Mouse (Mus musculus) stomach, embryonic 14.5 days (tissue): ENCODE results near the gene Oas2. TPM values are rescaled to one million over a fixed set of nuclear protein-coding genes. Genes with fewer than 3 reads are reported as not detected.
"Not testable (repeated sequence)": the region's sequence is repeated elsewhere in the genome, so short reads cannot be mapped to it uniquely, and the experiment has no call there.

Experiments used
- ATAC-seq: fragments of 200-750 bp; cut with Nextera tagmentation; 2 replicates; pipeline ENCODE4 v1.8.0; 2017; ENCODE audit warnings: low read depth, moderate TSS enrichment; ENCODE audit not compliant: insufficient number of reproducible peaks, insufficient read depth, low FRiP score
- H3K27ac ChIP-seq: fragments of 300-500 bp; sonication (generic); 2 replicates; pipeline ENCODE4 v1.5.1; 2014; ENCODE audit warnings: mild to moderate bottlenecking, low read length, moderate library complexity, mixed read lengths
- H3K27me3 ChIP-seq: fragments of 300-500 bp; sonication (generic); 2 replicates; pipeline ENCODE4 v1.6.1; 2014; ENCODE audit warnings: low read length, control low read depth, mixed read lengths; ENCODE audit not compliant: control insufficient read depth, insufficient read depth
- H3K36me3 ChIP-seq: fragments of 300-500 bp; sonication (generic); 2 replicates; pipeline ENCODE4 v1.6.1; 2014; ENCODE audit warnings: mild to moderate bottlenecking, control low read depth, low read length, moderate library complexity, mixed read lengths; ENCODE audit not compliant: control insufficient read depth, insufficient read depth
- H3K4me1 ChIP-seq: fragments of 300-500 bp; sonication (generic); 2 replicates; pipeline ENCODE4 v1.6.1; 2014; ENCODE audit warnings: low read length, control low read depth, mixed read lengths; ENCODE audit not compliant: control insufficient read depth, insufficient read depth
- H3K4me2 ChIP-seq: fragments of 300-500 bp; sonication (generic); replicated peaks from 2 replicates; pipeline ENCODE4 v1.6.1; 2014; ENCODE audit warnings: low read depth, low read length, control low read depth
- H3K4me3 ChIP-seq: fragments of 300-500 bp; sonication (generic); 2 replicates; pipeline ENCODE4 v1.5.1; 2014; ENCODE audit warnings: low read depth, low read length, control low read depth
- H3K9ac ChIP-seq: fragments of 300-500 bp; sonication (generic); replicated peaks from 2 replicates; pipeline ENCODE4 v1.6.1; 2014; ENCODE audit warnings: low read depth, mild to moderate bottlenecking, control low read depth, low read length, moderate library complexity, mixed read lengths
- H3K9me3 ChIP-seq: fragments of 300-500 bp; sonication (generic); 2 replicates; pipeline ENCODE4 v1.6.1; 2016; ENCODE audit warnings: low read depth, low read length, control low read depth; ENCODE audit not compliant: control insufficient read depth
- WGBS: fragments of 180-500 bp; shearing (Covaris S2); extraction: QIAGEN DNeasy Blood & Tissue Kit; methylation state at CpG from one replicate; pipeline ENCODE4 v1.1.7; 2014; 5-methylcytosine and 5-hydroxymethylcytosine counted together
- polyA plus RNA-seq: library from polyadenylated mRNA; unstranded; fragments of >200 nt; fragmentation: Nextera tagmentation; extraction: Ambion mirVana; gene quantifications from 2 replicates; pipeline ENCODE4 v1.2.1, GENCODE M21; 2014

Gene Oas2
- 0.58 and 0.70 TPM in 2 replicates for polyA plus RNA-seq

DNA sequence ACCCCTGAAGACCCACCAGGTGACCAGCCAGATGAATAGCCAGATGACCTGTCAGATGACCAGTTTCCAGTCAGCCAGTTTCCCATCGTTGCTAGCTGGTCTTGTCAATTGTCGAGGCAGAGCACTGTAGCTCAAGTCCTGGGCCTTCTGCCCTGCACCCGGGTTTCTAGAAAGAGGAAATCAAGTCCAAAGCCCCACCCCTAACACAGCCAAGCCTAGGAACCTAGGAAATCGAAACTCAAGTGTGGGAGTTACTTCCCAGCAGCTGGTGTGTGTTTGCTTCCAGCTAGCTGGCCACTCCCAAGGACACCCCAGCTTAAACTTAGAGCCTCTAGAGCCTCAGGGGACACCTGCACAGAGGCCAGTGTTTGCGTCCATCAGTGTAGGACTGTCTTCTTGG, at the start of gene Oas2:
Gene Oas2 (minus strand): TSS at position 166 of the 400 bp plus-strand sequence.
- Histone ChIP-seq H3K4me2 (no peak within 1 kb of the TSS), H3K4me3 (no peak within 1 kb of the TSS), H3K27ac (no peak within 1 kb of the TSS), H3K4me1 (no peaks in the 10 kb centered on the region), H3K27me3 (no peaks in the 10 kb centered on the region), H3K9ac (no peak within 1 kb of the TSS), H3K9me3 (no peaks in the 10 kb centered on the region), H3K36me3 (no peaks in the 10 kb centered on the region)
- ATAC-seq, result no peak
- WGBS, result 51% methylated on average over 5 of the region's 5 CpGs

DNA sequence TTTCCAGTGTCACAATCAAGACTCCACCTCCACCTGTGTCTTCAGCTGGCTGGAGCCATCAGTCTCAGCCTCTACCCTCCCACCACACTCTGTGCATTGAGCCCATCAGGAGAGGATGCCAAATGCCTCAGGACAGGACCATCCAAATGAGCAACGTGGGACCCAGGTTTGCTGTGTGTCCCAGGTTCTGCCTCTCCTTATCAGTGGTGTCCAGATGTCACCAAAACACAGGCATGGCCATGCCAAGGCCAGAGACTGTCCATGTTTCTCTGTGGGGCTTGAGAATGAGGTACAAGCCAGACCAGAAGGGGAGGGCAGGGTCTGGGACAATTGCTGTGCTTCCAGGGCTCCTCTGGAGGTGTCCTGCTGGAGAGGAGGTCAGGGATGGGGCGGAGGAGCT, 49.3 kb upstream of the Oas2 start:
- not testable (repeated sequence) for H3K9me3 ChIP-seq, H3K27ac ChIP-seq, H3K36me3 ChIP-seq, H3K9ac ChIP-seq, H3K4me3 ChIP-seq, H3K4me1 ChIP-seq, H3K4me2 ChIP-seq, ATAC-seq, H3K27me3 ChIP-seq
- WGBS, result 61% methylated on average over 2 of the region's 2 CpGs

DNA sequence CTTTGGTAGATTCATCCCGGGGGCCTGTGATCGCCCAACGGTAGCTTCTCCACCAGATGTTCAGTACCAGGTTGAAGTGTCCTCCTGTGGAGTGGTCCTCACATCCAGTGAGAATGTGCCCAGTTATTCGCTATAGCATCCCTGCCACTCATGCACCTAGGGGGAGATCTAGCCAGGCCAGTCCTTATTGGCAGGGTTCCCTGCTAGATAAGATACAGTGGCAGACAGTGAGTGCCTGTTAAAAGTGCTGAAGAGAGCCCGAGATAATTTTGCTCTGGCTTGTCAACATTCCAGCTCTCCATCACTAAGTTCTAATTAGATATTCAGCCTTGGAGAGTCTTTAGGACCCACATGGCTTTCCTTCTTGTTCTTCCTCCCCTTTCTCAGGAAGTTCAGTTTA, 48.5 kb upstream of the Oas2 start:
- not testable (repeated sequence) for H3K27ac ChIP-seq, H3K9me3 ChIP-seq, H3K4me3 ChIP-seq, ATAC-seq, H3K9ac ChIP-seq, H3K4me1 ChIP-seq, H3K4me2 ChIP-seq, H3K27me3 ChIP-seq, H3K36me3 ChIP-seq
- 73% methylated on average over 5 of the region's 5 CpGs for WGBS

DNA sequence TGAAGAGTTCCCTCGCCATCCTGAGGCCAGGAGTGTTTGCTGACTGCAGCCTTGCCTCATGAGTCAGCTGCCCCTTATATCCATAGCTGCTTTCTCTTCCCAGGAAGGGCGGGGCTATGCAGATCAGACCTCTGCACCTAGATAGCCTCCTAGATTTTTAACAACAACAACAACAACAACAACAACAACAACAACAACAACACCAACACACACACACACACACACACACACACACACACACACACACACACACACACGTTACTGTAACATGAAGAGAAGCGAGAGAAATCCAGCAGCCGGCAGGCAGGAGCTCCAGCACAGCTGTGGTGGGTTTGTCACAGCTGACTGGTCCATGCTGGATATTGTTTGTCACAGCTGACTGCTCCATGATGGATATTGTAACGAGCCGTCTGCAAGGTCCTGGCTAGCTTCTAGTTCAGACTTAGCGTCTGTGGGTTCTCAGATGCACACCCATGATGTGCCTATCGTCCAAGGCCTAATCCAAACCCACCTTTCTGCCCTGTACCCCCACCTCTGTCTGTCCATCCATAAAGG, 45.9 kb upstream of the Oas2 start, which contains the start of gene Oas1e:
Gene Oas1e (minus strand): TSS at position 51 of the 555 bp plus-strand sequence.
- ATAC-seq, H3K27me3 ChIP-seq, H3K36me3 ChIP-seq, H3K9ac ChIP-seq, H3K4me2 ChIP-seq, H3K4me1 ChIP-seq, H3K27ac ChIP-seq, H3K9me3 ChIP-seq, H3K4me3 ChIP-seq: not testable (repeated sequence)
- 63% methylated on average over 9 of the region's 9 CpGs for WGBS

DNA sequence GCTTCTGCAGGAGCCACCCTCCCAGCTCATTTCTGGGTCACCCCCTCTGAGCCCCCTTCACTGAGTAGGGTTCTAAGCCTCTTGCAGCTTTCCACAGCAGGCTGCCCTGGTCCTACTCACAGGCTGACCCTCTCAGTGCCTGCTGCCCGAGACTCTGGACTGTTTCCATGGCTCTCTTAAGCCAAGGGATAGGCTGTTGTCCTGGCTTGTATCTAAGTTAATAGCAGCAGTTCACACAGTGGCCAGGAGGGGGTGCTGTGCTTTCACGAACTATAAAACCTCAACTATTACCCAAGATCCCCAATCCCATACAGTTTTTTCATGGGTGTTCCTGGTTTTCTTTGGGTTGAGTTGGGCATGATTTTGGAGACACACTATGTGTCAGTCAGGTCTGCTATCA, 43.4 kb upstream of the Oas2 start:
- Histone ChIP-seq H3K4me3 (no peak overlapping the region), H3K36me3 (no peaks in the 10 kb centered on the region), H3K27ac (no peak overlapping the region), H3K9ac (no peak overlapping the region), H3K27me3 (no peaks in the 10 kb centered on the region), H3K9me3 (no peaks in the 10 kb centered on the region), H3K4me2 (no peak overlapping the region), H3K4me1 (no peaks in the 10 kb centered on the region)
- 16% methylated on average over 2 of the region's 2 CpGs for WGBS
- ATAC-seq, result no peak

DNA sequence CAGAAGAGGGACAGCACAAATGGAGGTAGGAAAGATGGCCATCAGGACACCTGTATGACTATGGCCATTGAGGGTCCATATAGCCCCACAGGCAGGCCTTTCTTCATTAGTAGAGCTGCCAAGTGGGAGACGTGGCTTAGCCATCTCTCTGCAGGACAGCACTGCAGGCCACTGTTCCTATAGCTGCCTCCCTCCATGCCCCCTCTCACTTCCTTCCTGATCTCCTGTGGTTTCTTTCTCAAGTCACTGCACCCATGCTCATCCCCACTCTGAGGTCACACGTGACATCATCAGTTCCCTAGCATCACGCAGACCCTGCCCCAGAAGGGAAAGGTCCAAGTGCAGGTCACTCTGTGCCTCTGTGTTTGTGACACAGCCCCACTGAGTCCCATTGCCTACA, 37.4 kb upstream of the Oas2 start:
- no peak for ATAC-seq
- Histone ChIP-seq H3K9ac (no peak overlapping the region), H3K27ac (no peak overlapping the region), H3K36me3 (no peaks in the 10 kb centered on the region), H3K27me3 (no peaks in the 10 kb centered on the region), H3K9me3 (no peaks in the 10 kb centered on the region), H3K4me3 (no peak overlapping the region), H3K4me1 (no peaks in the 10 kb centered on the region), H3K4me2 (no peak overlapping the region)
- WGBS, result 59% methylated on average over 3 of the region's 3 CpGs

DNA sequence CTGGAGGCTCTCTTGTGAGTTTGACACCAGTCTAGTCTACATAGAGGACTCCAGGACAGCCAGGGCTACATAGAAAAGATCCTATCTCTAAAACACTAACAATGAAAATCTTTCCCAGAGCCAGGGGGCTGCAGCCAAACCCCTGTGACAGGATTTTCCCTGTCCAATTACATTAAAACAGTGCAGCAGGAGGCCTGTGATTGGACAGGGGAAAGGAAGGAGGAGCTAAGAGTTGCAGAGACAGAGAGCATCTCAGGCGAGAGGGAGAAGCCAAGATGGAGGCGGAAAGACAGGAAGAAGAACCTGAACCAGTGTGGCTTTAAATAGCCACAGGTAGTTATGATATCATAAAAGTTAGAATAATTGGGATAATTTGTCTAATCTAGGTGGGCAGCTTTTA, 32.8 kb upstream of the Oas2 start:
- no peak overlapping the region for H3K27ac ChIP-seq
- 72% methylated on average over 2 of the region's 2 CpGs for WGBS

DNA sequence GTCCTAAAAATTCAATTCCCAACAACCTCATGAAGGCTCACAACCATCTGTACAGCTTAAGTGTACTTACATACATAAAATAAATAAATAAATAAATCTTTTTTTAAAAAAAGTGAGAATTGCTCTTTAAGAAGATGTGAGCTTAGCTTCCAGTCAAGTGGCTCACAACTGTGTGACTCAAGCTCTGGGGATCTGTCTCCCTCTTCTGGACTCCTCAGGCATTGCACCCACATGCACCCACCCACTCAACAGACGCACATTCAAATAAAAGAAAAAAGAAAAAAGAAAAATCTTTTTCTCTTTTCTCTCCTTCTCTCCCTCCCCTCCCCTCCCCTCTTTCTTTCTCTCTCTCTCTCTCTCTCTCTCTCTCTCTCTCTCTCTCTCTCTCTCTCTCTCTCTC, 32.0 kb upstream of the Oas2 start:
- no peak overlapping the region for H3K4me2 ChIP-seq
- H3K9ac ChIP-seq, result no peak overlapping the region
- WGBS, result 90% methylated on average over 1 of the region's 1 CpGs

More for the DNA sequence above, 32.8 kb upstream of the Oas2 start:
- no peak for ATAC-seq
- Histone ChIP-seq H3K27me3 (no peaks in the 10 kb centered on the region), H3K9me3 (no peaks in the 10 kb centered on the region), H3K9ac (no peak overlapping the region), H3K4me3 (no peak overlapping the region), H3K36me3 (no peaks in the 10 kb centered on the region), H3K4me2 (no peak overlapping the region), H3K4me1 (no peaks in the 10 kb centered on the region)

DNA sequence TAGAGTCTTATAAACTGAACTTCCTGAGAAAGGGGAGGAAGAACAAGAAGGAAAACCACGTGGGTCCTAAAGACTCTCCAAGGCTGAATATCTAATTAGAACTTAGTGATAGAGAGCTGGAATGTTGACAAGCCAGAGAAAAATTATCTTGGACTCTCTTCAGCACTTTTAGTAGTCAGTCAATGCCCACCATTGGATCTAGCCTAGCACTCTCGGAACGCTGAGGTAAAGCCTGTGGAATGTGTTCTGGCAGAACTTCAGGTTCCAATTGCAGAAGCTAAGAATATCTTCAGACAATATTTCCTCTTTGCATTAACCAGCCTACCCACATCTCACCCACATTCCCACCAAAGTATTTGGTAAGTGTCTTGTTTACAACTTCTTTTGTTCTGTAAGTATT, 30.3 kb upstream of the Oas2 start:
- Histone ChIP-seq H3K4me1 (no peaks in the 10 kb centered on the region), H3K36me3 (no peaks in the 10 kb centered on the region), H3K27me3 (no peaks in the 10 kb centered on the region), H3K4me3 (no peak overlapping the region), H3K9me3 (no peaks in the 10 kb centered on the region), H3K9ac (no peak overlapping the region), H3K27ac (no peak overlapping the region), H3K4me2 (no peak overlapping the region)
- no peak for ATAC-seq
- 30% methylated on average over 3 of the region's 3 CpGs for WGBS

More for the DNA sequence above, 32.0 kb upstream of the Oas2 start:
- Histone ChIP-seq H3K4me1 (no peaks in the 10 kb centered on the region), H3K27me3 (no peaks in the 10 kb centered on the region), H3K4me3 (no peak overlapping the region), H3K9me3 (no peaks in the 10 kb centered on the region), H3K27ac (no peak overlapping the region), H3K36me3 (no peaks in the 10 kb centered on the region)
- no peak for ATAC-seq
